Mouse (Mus musculus) spleen, adult 2 months (tissue): ENCODE measurements around the gene Gna14.

Experiments
- CTCF ChIP-seq: fragments of 200-500 bp; IDR thresholded peaks from 2 replicates; pipeline ENCODE4 v1.5.1; 2011; ENCODE audit warnings: mild to moderate bottlenecking, inconsistent platforms; ENCODE audit not compliant: insufficient read depth, insufficient read length, insufficient replicate concordance; ENCODE audit errors: extremely low read depth
- POLR2A ChIP-seq: fragments of 200-500 bp; IDR thresholded peaks from 2 replicates; pipeline ENCODE4 v1.6.1; 2011; ENCODE audit warnings: low read depth, low read length, inconsistent platforms

GRCm38 (mm10) chr19:16446612-16447011, 11.1 kb downstream of the Gna14 start:
- TF ChIP-seq POLR2A (no peak), CTCF (no peak)
